Mouse (Mus musculus) gastrocnemius, postnatal 10 days (tissue): ENCODE data around the gene Nod1. TPM values are rescaled to one million over a fixed set of nuclear protein-coding genes. Genes with fewer than 3 reads are reported as not detected.
"Not testable (repeated sequence)": the region's sequence is repeated elsewhere in the genome, so short reads cannot be mapped to it uniquely, and the experiment has no call there.

Experiments
- DNase-seq: peaks from one replicate; pipeline ENCODE4 v3.0.0; 2021; ENCODE audit warnings: mixed read lengths
- total RNA-seq, 2 experiments: library from RNA; stranded (reverse); gene quantifications; 2 replicates each; pipeline ENCODE4 v1.2.3; 2021

Gene Nod1
- total RNA-seq, 2 experiments from 2014 or later, result 7.0 to 7.6 TPM

GRCm38 (mm10) chr6:54979426-54979825 is 7.0 kb upstream of the Nod1 start:
- DNase-seq, result no peak

GRCm38 (mm10) chr6:54975616-54976015 is 3.2 kb upstream of the Nod1 start:
- no peak for DNase-seq

GRCm38 (mm10) chr6:54974501-54974900 is 2.1 kb upstream of the Nod1 start:
- no peak for DNase-seq

GRCm38 (mm10) chr6:54972929-54973211 is 458 bp upstream of the Nod1 start:
- no peak for DNase-seq

- DNase-seq, result no peak
Measured at GRCm38 (mm10) chr6:54971731-54972110, 691 bp downstream of the Nod1 start.

- no peak for DNase-seq
Measured at GRCm38 (mm10) chr6:54970506-54970905, 1.9 kb downstream of the Nod1 start.

GRCm38 (mm10) chr6:54969801-54970200 is 2.6 kb downstream of the Nod1 start:
- DNase-seq, result no peak

- no peak for DNase-seq
Measured at GRCm38 (mm10) chr6:54967591-54967990, 4.8 kb downstream of the Nod1 start.

GRCm38 (mm10) chr6:54965234-54965633 is 7.2 kb downstream of the Nod1 start:
- DNase-seq, result no peak

- no peak for DNase-seq
Measured at GRCm38 (mm10) chr6:54964755-54965154, 7.7 kb downstream of the Nod1 start.

GRCm38 (mm10) chr6:54963599-54963998 is 8.8 kb downstream of the Nod1 start:
- no peak for DNase-seq

- DNase-seq, result no peak
Measured at GRCm38 (mm10) chr6:54957655-54958054, 14.8 kb downstream of the Nod1 start.

GRCm38 (mm10) chr6:54956425-54956824 is 16.0 kb downstream of the Nod1 start:
- DNase-seq, result no peak

- no peak for DNase-seq
Measured at GRCm38 (mm10) chr6:54955949-54956348, 16.5 kb downstream of the Nod1 start.

- DNase-seq, result no peak
Measured at GRCm38 (mm10) chr6:54954659-54955414, 17.6 kb downstream of the Nod1 start.

GRCm38 (mm10) chr6:54953399-54953798 is 19.0 kb downstream of the Nod1 start:
- not testable (repeated sequence) for DNase-seq

- DNase-seq, result no peak
Measured at GRCm38 (mm10) chr6:54952542-54952941, 19.9 kb downstream of the Nod1 start.

- DNase-seq, result no peak
Measured at GRCm38 (mm10) chr6:54948682-54949081, 23.7 kb downstream of the Nod1 start.

- no peak for DNase-seq
Measured at GRCm38 (mm10) chr6:54946241-54946953, 26.0 kb downstream of the Nod1 start.

GRCm38 (mm10) chr6:54944551-54944950 is 27.9 kb downstream of the Nod1 start:
- no peak for DNase-seq

- DNase-seq, result no peak
Measured at GRCm38 (mm10) chr6:54943753-54944152, 28.7 kb downstream of the Nod1 start.

GRCm38 (mm10) chr6:54943292-54943691 is 29.1 kb downstream of the Nod1 start:
- DNase-seq, result no peak

- no peak for DNase-seq
Measured at GRCm38 (mm10) chr6:54941149-54941548, 31.3 kb downstream of the Nod1 start.

GRCm38 (mm10) chr6:54940126-54940525 is 32.3 kb downstream of the Nod1 start:
- DNase-seq, result no peak
